Mouse (Mus musculus) intestine, embryonic 16.5 days (tissue): ENCODE data around the gene Col15a1. TPM values are rescaled to one million over a fixed set of nuclear protein-coding genes. Genes with fewer than 3 reads are reported as not detected.

Experiments
- ATAC-seq: fragments of 200-750 bp; cut with Nextera tagmentation; 2 replicates; pipeline ENCODE4 v1.8.0; 2017; ENCODE audit warnings: moderate TSS enrichment, moderate library complexity
- H3K27ac ChIP-seq: fragments of 300-500 bp; sonication (generic); 2 replicates; pipeline ENCODE4 v1.5.1; 2014; ENCODE audit warnings: mild to moderate bottlenecking, low read length
- H3K27me3 ChIP-seq: fragments of 300-500 bp; sonication (generic); replicated peaks from 2 replicates; pipeline ENCODE4 v1.6.1; 2014; ENCODE audit warnings: low read length, control low read depth, mixed read lengths; ENCODE audit not compliant: control insufficient read depth, insufficient read depth
- H3K36me3 ChIP-seq: fragments of 300-500 bp; sonication (generic); 2 replicates; pipeline ENCODE4 v1.6.1; 2014; ENCODE audit warnings: low read length, control low read depth; ENCODE audit not compliant: control insufficient read depth, insufficient read depth
- H3K4me1 ChIP-seq: fragments of 300-500 bp; sonication (generic); 2 replicates; pipeline ENCODE4 v1.6.1; 2014; ENCODE audit warnings: low read length, control low read depth, mixed read lengths; ENCODE audit not compliant: control insufficient read depth, insufficient read depth
- H3K4me2 ChIP-seq: fragments of 300-500 bp; sonication (generic); 2 replicates; pipeline ENCODE4 v1.6.1; 2014; ENCODE audit warnings: low read depth, low read length, control low read depth
- H3K4me3 ChIP-seq: fragments of 300-500 bp; sonication (generic); 2 replicates; pipeline ENCODE4 v1.5.1; 2014; ENCODE audit warnings: mild to moderate bottlenecking, low read length
- H3K9ac ChIP-seq: fragments of 300-500 bp; sonication (generic); 2 replicates; pipeline ENCODE4 v1.6.1; 2014; ENCODE audit warnings: low read depth, low read length
- H3K9me3 ChIP-seq: fragments of 300-500 bp; sonication (generic); 2 replicates; pipeline ENCODE4 v1.6.1; 2016; ENCODE audit warnings: low read length, control low read depth; ENCODE audit not compliant: control insufficient read depth
- WGBS: fragments of 180-500 bp; shearing (Covaris S2); extraction: QIAGEN DNeasy Blood & Tissue Kit; methylation state at CpG from one replicate; pipeline ENCODE4 v1.1.7; 2014; 5-methylcytosine and 5-hydroxymethylcytosine counted together
- polyA plus RNA-seq: library from polyadenylated mRNA; unstranded; fragments of >200 nt; fragmentation: Nextera tagmentation; extraction: Ambion mirVana; gene quantifications from 2 replicates; pipeline ENCODE4 v1.2.1, GENCODE M21; 2015

Col15a1 gene
- polyA plus RNA-seq, 1 experiment from 2014 or later: 12.7 TPM

- Histone ChIP-seq H3K27ac (no peak overlapping the region), H3K4me1 (no peaks in the 10 kb centered on the region), H3K27me3 (no peaks in the 10 kb centered on the region), H3K4me3 (no peak overlapping the region), H3K9ac (no peak overlapping the region), H3K36me3 (no peaks in the 10 kb centered on the region), H3K4me2 (no peak overlapping the region), H3K9me3 (peaks cover 5% of the 10 kb centered on the region; the same call in 1 of the 2 replicates)
- ATAC-seq: no peak
- WGBS: 87% methylated on average over 2 of the region's 2 CpGs
These were observed 92.7 kb downstream of the Col15a1 start for GRCm38 (mm10) chr4:47300701-47301100.

GRCm38 (mm10) chr4:47302610-47303009 lies 94.6 kb downstream of the Col15a1 start:
- Histone ChIP-seq H3K27ac (no peak overlapping the region), H3K4me3 (no peak overlapping the region), H3K9me3 (peaks cover 5% of the 10 kb centered on the region; the same call in 1 of the 2 replicates), H3K36me3 (no peaks in the 10 kb centered on the region), H3K4me1 (no peaks in the 10 kb centered on the region), H3K4me2 (no peak overlapping the region), H3K9ac (no peak overlapping the region), H3K27me3 (no peaks in the 10 kb centered on the region)
- WGBS: 85% methylated on average over 7 of the region's 7 CpGs
- no peak for ATAC-seq

GRCm38 (mm10) chr4:47303340-47303998 lies 95.5 kb downstream of the Col15a1 start:
- Histone ChIP-seq H3K9me3 (peaks cover 4% of the 10 kb centered on the region; the same call in 1 of the 2 replicates), H3K4me1 (no peaks in the 10 kb centered on the region), H3K4me3 (no peak overlapping the region), H3K4me2 (no peak overlapping the region), H3K36me3 (no peaks in the 10 kb centered on the region), H3K9ac (no peak overlapping the region), H3K27ac (no peak overlapping the region), H3K27me3 (no peaks in the 10 kb centered on the region)
- WGBS: 68% methylated on average over 5 of the region's 5 CpGs
- ATAC-seq: no peak

GRCm38 (mm10) chr4:47309886-47310625 lies 102.1 kb downstream of the Col15a1 start:
- H3K27me3 ChIP-seq: no peaks in the 10 kb centered on the region
- H3K4me2 ChIP-seq: no peak overlapping the region
- H3K36me3 ChIP-seq: no peaks in the 10 kb centered on the region
- H3K27ac ChIP-seq: no peak overlapping the region
- H3K9me3 ChIP-seq: no peaks in the 10 kb centered on the region
- 76% methylated on average over 12 of the region's 12 CpGs for WGBS
- no peak overlapping the region for H3K4me3 ChIP-seq
- peaks cover 14% of the 10 kb centered on the region; the same call in 1 of the 2 replicates for H3K4me1 ChIP-seq
- peak; percentile 53; the same call in 1 of the 2 replicates for ATAC-seq
- H3K9ac ChIP-seq: no peak overlapping the region

GRCm38 (mm10) chr4:47310812-47311211 lies 102.9 kb downstream of the Col15a1 start:
- H3K4me2 ChIP-seq: no peak overlapping the region
- H3K4me3 ChIP-seq: no peak overlapping the region
- H3K9me3 ChIP-seq: no peaks in the 10 kb centered on the region
- peak; percentile 85 for ATAC-seq
- no peak overlapping the region for H3K27ac ChIP-seq
- 58% methylated on average over 6 of the region's 6 CpGs for WGBS
- H3K4me1 ChIP-seq: peaks cover 14% of the 10 kb centered on the region; the same call in 1 of the 2 replicates
- H3K27me3 ChIP-seq: no peaks in the 10 kb centered on the region
- no peak overlapping the region for H3K9ac ChIP-seq
- H3K36me3 ChIP-seq: no peaks in the 10 kb centered on the region

GRCm38 (mm10) chr4:47311467-47311866 lies 103.5 kb downstream of the Col15a1 start:
- WGBS: 93% methylated on average over 6 of the region's 6 CpGs

GRCm38 (mm10) chr4:47311929-47312328 lies 104.0 kb downstream of the Col15a1 start:
- Histone ChIP-seq H3K36me3 (no peaks in the 10 kb centered on the region), H3K9me3 (no peaks in the 10 kb centered on the region), H3K27ac (no peak overlapping the region), H3K4me2 (no peak overlapping the region), H3K27me3 (no peaks in the 10 kb centered on the region), H3K4me3 (no peak overlapping the region), H3K4me1 (peaks cover 14% of the 10 kb centered on the region; the same call in 1 of the 2 replicates), H3K9ac (no peak overlapping the region)
- ATAC-seq: no peak
- 67% methylated on average over 7 of the region's 7 CpGs for WGBS

More at GRCm38 (mm10) chr4:47311467-47311866, 103.5 kb downstream of the Col15a1 start:
- Histone ChIP-seq H3K27me3 (no peaks in the 10 kb centered on the region), H3K36me3 (no peaks in the 10 kb centered on the region), H3K9me3 (no peaks in the 10 kb centered on the region), H3K4me1 (peaks cover 14% of the 10 kb centered on the region; the same call in 1 of the 2 replicates), H3K4me3 (no peak overlapping the region), H3K27ac (no peak overlapping the region), H3K4me2 (no peak overlapping the region), H3K9ac (no peak overlapping the region)
- no peak for ATAC-seq

- H3K27me3 ChIP-seq: no peaks in the 10 kb centered on the region
- peaks cover 14% of the 10 kb centered on the region; the same call in 1 of the 2 replicates for H3K4me1 ChIP-seq
- no peak for ATAC-seq
- no peak overlapping the region for H3K4me3 ChIP-seq
- no peak overlapping the region for H3K9ac ChIP-seq
- no peaks in the 10 kb centered on the region for H3K9me3 ChIP-seq
- 67% methylated on average over 14 of the region's 14 CpGs for WGBS
- no peak overlapping the region for H3K27ac ChIP-seq
- H3K4me2 ChIP-seq: no peak overlapping the region
- no peaks in the 10 kb centered on the region for H3K36me3 ChIP-seq
These were observed 104.7 kb downstream of the Col15a1 start for GRCm38 (mm10) chr4:47312676-47313075.

GRCm38 (mm10) chr4:47313710-47314410 lies 105.9 kb downstream of the Col15a1 start:
- Histone ChIP-seq H3K4me3 (no peak overlapping the region), H3K9me3 (no peaks in the 10 kb centered on the region), H3K36me3 (no peaks in the 10 kb centered on the region), H3K27ac (no peak overlapping the region), H3K9ac (no peak overlapping the region), H3K4me1 (peaks cover 14% of the 10 kb centered on the region; the same call in 1 of the 2 replicates), H3K4me2 (no peak overlapping the region), H3K27me3 (no peaks in the 10 kb centered on the region)
- ATAC-seq: no peak
- 84% methylated on average over 8 of the region's 8 CpGs for WGBS
